Mouse (Mus musculus): ENCODE measurements around the gene Nat8f1.
A peak's percentile ranks its signal among the peaks of the same experiment; 100 is the strongest.
"Not testable (repeated sequence)": the region's sequence is repeated elsewhere in the genome, so short reads cannot be mapped to it uniquely, and the experiment has no call there.

Nat8f1 gene

DNA sequence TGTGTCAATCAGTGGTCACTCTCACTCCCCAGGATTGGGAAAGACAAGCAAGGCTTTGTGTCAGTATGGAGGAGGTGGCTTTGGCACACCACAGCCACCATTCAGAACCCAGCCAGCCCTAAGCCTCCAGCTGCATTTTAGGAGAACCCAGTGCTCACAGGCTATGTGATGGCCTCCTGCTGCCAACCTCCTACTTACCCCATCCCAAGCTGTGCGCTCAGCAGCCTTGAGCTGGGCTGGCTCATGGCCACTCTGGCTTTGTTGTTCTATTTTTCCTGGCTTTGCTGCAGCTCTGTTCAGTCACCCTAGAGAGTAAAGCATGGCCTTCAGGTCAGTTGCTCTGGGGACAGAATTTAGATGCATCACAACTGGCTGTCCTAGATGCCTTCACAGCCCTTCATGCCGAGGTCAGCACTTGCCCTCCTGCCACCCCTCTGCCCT, 8.6 kb downstream of the Nat8f1 start:
- DNase-seq (ENCODE audit: low read depth, low spot score) = not testable (repeated sequence)

DNA sequence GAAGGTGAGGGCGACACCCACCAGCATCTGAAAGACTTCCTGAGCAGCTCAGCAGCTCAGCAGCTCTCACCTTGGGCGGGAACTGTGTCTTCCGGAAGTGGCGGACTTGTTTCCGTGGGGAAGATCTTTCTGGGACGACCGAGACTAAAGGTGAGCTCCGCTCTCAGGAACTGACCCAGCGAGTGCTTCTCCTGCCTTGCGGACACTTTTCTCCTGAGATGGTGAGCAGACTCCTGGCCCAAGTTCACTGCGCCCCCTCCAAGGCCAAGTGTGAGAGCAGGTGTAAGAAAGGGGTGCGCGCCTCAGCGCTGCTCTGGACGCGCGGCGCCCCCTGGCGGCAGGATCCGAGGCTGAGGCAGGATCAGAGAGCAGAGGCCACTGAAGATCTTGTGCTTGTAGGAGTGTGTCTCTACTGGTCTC, 10.8 kb downstream of the Nat8f1 start, which contains the start of gene Nat8f4:
Gene Nat8f4, minus strand, starts transcription at position 243 of the 420 bp plus-strand sequence.
- peak; percentile 77 for DNase-seq (ENCODE audit: low read depth, low spot score)

DNA sequence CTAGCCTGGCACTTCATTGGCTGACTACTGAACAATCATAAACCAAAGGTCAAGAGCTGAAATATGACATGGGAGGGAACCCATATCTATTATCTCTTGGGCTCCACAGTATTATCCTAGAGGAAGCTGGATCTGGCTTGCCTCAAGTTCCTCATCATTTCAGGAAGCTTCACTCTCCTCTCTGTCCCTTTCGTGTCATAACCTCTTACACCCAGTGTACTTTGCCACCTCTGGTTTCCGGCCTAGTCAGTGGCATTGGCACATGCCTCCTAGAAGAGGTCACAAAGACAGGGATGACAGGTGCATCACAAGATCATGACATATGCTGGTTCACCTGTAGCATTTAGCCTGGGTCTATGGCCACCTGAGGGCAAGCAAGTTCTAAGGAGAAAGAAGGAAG, 13.2 kb downstream of the Nat8f1 start:
- no peak for DNase-seq (ENCODE audit: low read depth, low spot score)

DNA sequence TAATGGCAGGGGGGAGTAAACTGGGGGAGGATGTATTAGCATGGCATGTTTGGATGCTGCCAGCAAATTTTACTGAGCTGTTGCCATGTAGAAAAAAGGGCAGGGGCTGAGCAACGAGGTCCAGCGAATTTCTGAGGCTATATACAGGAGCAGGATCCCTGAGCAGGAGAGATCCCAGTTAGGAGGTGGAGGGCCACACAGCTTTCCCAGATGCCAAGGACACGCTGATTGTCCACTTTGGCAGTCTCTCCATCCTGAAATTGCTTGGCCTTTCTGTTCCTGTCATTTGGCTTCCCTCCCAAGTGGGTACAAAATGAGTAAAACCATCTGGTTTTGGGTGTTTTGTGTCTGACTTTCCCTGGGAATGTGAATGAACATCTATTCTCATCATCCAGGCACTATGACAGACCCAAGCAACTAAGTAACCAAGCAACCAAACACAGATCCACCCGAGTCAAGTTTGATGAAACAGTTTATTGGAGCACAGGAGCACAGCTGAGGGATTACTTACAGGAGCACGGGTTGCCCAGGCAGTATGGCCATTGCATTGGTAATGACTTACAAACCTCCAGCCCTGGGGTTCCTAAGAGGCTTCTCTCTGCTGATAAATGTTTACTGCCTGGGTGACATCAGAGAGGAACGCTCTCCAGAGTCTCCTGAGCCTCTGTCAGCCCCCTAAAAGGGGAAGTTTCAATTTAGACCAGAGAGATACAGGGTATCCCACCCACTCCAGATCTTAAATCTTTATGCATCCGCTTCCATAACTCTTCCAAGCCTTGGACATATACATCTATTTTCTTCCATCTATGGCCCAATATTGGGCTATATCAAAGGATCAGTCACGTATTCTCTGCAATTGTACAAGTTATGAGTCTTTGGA, 16.7 kb downstream of the Nat8f1 start:
- not testable (repeated sequence) for DNase-seq (ENCODE audit: low read depth, low spot score)

DNA sequence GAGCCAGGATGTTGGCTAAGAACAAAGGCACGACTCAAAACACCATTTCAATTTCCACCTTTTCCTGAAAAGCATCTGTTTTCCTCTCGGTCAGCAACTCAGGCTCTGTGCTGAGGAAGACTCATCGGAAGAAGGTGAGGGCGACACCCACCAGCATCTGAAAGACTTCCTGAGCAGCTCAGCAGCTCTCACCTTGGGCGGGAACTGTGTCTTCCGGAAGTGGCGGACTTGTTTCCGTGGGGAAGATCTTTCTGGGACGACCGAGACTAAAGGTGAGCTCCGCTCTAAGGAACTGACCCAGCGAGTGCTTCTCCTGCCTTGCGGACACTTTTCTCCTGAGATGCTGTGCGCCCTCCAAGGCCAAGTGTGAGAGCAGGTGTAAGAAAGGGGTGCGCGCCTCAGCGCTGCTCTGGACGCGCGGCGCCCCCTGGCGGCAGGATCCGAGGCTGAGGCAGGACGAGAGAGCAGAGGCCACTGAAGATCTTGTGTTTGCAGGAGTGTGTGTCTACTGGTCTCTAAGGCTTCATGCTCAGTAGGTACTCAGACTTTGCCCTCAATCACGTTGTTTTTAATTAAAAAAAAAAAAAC, 20.3 kb downstream of the Nat8f1 start:
- peak; percentile 23 for DNase-seq (ENCODE audit: low read depth, low spot score)

DNA sequence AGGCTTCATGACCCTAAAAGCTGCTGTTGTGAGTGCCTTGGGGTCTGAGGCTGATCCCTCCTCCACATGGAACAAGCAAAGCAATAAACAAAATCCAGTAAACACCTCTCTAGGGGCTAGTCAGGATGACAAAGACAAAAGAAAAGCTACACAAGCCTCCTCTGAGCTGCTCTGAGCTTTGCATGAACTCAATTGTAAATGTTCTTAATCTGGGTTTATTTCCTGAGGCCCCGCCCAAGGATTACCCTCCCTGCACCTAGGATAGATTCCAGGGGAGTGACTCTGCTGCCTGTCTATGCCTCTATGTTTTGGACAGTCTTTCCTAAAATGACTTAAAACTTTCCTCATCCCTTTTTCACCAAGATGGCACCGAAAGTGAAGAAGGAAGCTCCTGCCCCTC, 26.5 kb downstream of the Nat8f1 start:
- DNase-seq (ENCODE audit: low read depth, low spot score) = no peak

DNA sequence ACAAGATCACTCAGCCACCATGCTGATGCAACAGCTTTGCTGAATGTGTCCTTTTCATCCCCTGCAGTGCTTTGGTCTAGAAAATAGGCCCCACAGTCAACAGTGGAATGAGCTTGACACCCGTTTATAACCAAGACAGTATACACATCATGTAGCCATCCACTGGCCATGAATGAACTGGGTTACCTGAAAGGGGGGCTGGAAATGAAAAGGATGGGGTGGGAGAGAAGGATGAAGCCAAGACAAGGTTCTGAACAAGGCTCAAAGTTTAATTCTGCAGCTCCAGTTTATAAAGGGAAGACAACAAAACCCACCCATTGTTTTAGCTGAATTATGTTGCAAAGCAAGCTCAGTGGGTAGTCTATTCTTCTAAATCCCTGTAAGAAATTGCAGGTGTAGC, 31.2 kb downstream of the Nat8f1 start:
- no peak for DNase-seq (ENCODE audit: low read depth, low spot score)

DNA sequence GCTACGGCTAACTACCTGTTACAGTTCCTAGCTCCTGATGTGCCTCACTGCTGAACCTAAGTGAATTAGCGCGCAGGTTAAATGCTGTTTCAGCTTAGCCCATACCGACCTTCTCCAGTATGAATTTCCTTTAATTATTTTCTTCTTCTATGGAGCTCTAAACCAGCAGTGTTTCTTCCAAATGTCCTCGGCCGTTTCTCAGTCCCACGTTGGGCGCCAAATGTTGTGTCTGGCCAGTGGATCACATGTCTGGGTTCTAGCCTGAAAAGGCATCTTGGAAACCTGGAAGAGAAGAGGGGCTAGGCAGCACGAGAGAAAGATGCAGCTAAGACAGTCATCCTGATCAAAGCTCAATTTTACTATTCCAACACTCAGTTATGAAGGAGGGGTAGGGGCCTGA, 32.2 kb downstream of the Nat8f1 start:
- DNase-seq (ENCODE audit: low read depth, low spot score) = not testable (repeated sequence)

DNA sequence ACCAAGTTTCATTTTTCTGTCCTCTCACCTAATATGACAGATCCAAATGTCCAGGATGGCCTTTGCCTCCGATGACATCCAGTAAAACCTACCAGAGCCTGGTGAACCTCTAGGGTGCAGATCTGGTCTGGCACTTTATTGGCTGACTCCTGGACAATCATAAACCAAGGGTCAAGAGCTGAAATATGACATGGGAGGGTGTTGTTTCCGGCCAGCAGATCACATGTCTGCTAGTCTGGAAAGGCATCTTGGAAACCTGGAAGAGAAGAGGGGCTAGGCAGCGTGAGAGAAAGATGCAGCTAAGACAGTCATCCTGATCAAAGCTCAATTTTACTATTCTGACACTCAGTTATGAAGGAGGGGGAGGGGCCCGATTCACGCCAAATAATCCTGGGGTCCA, 46.5 kb downstream of the Nat8f1 start, which contains the start of gene Nat8f2:
Gene Nat8f2, minus strand, starts transcription at position 153 of the 400 bp plus-strand sequence.
- DNase-seq (ENCODE audit: low read depth, low spot score) = not testable (repeated sequence)

DNA sequence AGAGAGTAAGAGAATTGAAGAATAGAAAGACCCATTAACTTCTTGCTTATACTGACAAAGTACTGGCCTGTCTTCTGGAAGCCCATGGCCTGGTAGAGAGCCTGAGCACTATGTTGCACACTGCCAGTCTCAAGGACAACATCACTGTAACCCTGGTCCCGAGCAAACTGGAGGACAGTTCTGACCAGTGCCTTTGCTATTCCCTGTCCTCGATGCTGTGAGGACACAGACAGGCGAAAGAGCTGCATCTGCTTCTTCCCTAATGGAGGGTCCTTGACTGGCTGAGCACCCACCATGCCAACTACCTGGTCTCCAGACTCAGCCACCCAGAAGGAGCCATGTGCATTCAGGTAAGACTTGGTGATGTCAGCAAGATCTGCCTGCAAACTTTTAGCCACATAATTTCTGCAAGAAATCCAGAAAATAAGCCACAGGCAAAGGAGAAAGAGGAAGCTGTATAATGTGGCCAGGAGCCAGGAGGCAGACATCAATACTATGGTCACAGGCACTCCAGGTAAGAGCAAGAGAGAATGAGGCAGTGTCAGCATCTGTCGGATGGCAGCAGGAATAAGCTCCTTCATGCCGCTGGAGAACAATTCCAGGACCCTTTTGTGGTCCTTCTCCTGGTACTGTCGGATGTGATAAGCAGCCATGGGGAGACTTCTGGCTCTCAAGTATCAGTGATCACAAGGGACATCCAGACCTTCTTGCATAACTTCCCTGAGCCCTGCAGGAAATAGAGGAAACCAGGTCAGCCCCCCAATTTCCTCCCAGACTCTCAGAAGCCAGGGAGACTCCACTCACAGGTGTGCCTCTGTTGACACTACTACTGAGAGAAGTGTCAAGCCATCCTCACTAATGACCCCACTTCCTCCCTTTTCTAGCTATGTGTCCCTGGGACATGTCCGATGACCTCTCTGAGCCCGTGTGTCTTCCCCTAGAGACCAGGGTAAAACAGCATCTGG, 47.5 kb downstream of the Nat8f1 start:
- DNase-seq (ENCODE audit: low read depth, low spot score) = no peak

DNA sequence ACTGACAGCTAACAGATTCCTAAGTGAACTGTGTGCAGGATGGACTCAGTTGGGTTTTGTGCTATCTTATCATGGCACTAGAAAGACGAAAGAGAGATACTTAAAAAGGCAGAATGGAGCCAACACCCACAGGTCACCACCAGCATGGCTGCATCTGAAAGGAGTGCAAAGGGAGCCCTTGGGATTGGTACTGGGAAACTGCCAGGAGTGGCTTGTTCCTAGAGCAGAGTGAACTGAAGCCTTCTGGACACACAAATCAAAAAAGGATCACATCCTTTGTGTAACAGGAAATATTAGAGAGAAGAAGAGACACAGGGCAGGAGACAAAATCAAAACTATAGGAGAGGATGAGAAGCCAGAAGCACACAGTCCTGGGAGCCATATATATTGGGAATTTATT, 48.5 kb downstream of the Nat8f1 start:
- not testable (repeated sequence) for DNase-seq (ENCODE audit: low read depth, low spot score)

DNA sequence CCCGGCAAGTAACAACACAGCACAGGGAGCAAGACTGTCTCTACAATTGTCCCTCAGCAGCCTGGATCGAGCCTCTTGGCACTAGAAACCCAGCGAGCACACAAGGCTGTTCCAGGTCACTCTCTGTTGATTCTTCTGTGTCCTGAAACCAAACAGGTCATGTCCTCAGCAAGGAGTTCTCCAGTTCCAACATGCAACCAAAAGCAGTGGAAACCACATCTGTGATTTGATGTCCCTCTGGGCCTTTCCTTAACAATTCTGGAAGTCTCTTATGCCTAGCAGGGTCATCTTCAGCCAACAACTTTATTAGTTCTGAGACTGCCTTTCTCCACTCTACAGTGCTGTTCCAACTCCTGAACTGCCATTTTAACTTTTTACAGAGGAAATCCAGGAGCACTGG, 49.3 kb downstream of the Nat8f1 start:
- not testable (repeated sequence) for DNase-seq (ENCODE audit: low read depth, low spot score)

DNA sequence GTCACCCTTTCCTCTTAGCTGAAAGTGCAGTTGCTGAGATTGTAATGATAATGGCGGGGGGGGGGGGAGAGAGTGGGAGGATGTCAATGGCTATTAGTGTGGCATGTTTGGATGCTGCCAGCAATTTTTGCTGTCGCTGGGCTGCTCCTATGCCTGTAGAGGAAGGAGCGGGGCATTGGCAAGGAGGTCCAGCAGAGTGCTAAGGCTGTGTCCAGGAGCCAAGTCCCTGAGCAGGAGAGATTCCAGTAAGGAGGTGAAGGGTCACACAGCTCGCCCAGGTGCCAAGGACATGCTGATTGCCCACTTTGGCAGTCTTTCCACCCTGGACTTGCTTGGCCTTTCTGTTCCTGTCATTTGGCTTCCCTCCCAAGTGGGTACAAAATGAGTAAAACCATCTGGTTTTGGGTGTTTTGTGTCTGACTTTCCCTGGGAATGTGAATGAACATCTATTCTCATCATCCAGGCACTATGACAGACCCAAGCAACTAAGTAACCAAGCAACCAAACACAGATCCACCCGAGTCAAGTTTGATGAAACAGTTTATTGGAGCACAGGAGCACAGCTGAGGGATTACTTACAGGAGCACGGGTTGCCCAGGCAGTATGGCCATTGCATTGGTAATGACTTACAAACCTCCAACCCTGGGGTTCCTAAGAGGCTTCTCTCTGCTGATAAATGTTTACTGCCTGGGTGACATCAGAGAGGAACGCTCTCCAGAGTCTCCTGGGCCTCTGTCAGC, 50.4 kb downstream of the Nat8f1 start:
- DNase-seq (ENCODE audit: low read depth, low spot score) = not testable (repeated sequence)

DNA sequence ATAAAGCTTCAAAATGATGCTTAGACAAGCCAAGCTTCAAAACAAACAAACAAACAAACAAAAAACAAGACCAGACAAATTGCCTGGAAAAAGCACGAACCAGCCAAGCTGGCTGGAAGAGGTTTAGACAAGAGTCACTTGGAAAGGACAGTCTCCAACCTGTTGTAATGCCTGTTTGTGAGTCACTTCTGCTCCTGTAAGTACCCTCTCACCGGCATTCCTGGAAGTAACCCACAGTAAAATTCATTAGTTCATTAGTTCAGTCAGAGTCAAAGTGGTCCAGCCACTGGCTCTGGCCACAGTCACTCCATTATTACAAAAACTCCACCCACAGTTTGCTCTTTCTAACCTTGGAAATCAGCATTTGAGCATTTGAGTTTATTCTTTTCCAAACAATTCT, 51.6 kb downstream of the Nat8f1 start:
- DNase-seq (ENCODE audit: low read depth, low spot score) = no peak

DNA sequence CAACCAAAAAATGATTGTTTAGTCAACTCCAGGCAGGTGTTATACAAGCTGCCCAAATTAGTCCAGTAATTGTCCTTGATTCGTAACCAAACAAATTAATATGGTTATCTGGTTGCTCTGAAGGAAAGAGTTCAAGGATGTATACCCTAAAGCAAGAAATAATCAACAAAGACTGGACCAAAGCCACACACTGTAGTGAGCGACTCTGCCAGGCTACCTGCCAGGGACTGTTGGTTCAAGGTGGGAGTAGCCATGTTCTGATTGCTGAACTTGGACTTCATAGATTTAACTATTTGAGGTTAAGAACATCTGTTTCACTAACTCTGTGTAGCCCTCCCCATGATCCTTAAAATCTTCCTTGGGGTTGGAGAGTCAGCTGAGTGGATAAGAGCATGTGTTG, 52.4 kb downstream of the Nat8f1 start:
- no peak for DNase-seq (ENCODE audit: low read depth, low spot score)

DNA sequence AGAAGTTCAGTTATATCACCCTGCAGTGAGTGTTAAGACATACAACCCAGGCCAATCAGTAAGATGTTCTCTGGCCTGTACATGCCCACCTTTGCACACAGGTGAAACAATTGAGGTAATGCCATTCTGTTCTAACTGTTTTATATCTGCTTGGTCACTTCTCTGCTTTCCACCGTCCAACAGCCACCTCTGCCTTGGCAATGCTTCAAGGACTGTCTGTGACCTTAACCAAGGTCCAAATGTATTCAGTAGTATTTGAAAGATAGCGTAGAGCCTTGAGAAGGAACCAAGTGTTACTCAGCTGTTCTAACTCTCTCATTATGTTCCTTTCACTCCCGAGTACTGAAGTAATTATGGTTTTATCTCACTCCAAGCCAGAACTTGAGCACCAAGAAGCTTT, 52.9 kb downstream of the Nat8f1 start:
- DNase-seq (ENCODE audit: low read depth, low spot score) = no peak

DNA sequence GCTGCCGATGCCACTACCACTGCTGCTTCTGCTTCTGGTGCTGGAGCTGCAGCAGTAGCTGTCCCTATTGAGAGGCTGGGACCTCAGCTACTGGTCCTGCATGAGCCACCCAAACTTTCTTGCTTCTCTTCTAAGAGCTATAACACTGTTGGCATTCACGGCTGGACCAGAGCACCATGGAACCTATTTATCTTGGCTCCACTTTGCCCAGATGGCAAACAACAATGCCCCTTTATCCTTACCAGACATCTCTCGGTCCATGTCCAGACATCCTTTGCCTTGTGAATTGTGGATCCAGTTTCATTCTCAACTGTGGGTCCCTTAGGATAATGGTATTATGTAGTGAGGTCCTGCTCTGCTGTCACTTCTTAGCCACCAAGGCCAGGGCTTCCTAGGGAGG, 54.2 kb downstream of the Nat8f1 start:
- no peak for DNase-seq (ENCODE audit: low read depth, low spot score)
